In genomic region chrX:142778638-142779037, GRCm38 (mm10) we compare ENCODE assay signal across 10 mouse cellular contexts.
DNase-seq lines count a peak whose midpoint lies in the region; ATAC-seq and TF ChIP-seq lines count a peak whose summit lies in the region.
"Had no signal": no experiment of that assay in that cellular context is flagged by ENCODE, and none has a peak within 500 bp of the region (broad histone marks: within the 10 kb centered on the region; RNA-seq: fewer than 3 reads in every experiment).

No protein-coding gene starts in this region.

- no peaks in the 10 kb centered on the region for H3K27me3 ChIP-seq in heart, embryonic 16.5 days (ENCODE audit: control insufficient read depth, insufficient read depth, low read length)
- H3K27me3 ChIP-seq in lung, embryonic 14.5 days (ENCODE audit: insufficient read depth, low read length), result no peaks in the 10 kb centered on the region
- no peaks in the 10 kb centered on the region for H3K27me3 ChIP-seq in forebrain, postnatal 0 days (ENCODE audit: insufficient read depth, low read length)
- H3K27me3 ChIP-seq: forebrain, embryonic 13.5 days had no signal

- WGBS in heart, embryonic 16.5 days, result 27% methylated on average over 6 of the region's 6 CpGs
- WGBS in lung, embryonic 14.5 days, result 30% methylated on average over 6 of the region's 6 CpGs
- 69% methylated on average over 6 of the region's 6 CpGs for WGBS in forebrain, postnatal 0 days

- peak overlapping the region; percentile 89 for H3K27ac ChIP-seq in heart, embryonic 16.5 days (ENCODE audit: low read length)
- no peak overlapping the region for H3K27ac ChIP-seq in lung, embryonic 14.5 days (ENCODE audit: low read depth)
- H3K27ac ChIP-seq in forebrain, postnatal 0 days (ENCODE audit: low read depth, low read length), result no peak overlapping the region
- H3K27ac ChIP-seq: forebrain, embryonic 13.5 days had no signal

- H3K9me3 ChIP-seq in heart, embryonic 16.5 days (replicated peaks; ENCODE audit: control insufficient read depth, low read length), result no peaks in the 10 kb centered on the region
- H3K9me3 ChIP-seq in lung, embryonic 14.5 days (ENCODE audit: low read depth, low read length), result no peaks in the 10 kb centered on the region
- no peaks in the 10 kb centered on the region for H3K9me3 ChIP-seq in forebrain, postnatal 0 days (ENCODE audit: low read length)
- H3K9me3 ChIP-seq: forebrain, embryonic 13.5 days had no signal

- H3K4me1 ChIP-seq in heart, embryonic 16.5 days (ENCODE audit: control insufficient read depth, insufficient read depth, low read length), result peaks cover 10% of the 10 kb centered on the region
- H3K4me1 ChIP-seq in lung, embryonic 14.5 days (ENCODE audit: insufficient read depth), result no peaks in the 10 kb centered on the region
- peaks cover 4% of the 10 kb centered on the region; the same call in 1 of the 2 replicates for H3K4me1 ChIP-seq in forebrain, postnatal 0 days (ENCODE audit: insufficient read depth)

- ATAC-seq in heart, embryonic 16.5 days (replicated peaks; ENCODE audit: extremely low read depth, insufficient read depth, low FRiP score), result peak; percentile 91
- ATAC-seq in lung, embryonic 14.5 days (ENCODE audit: insufficient read depth), result peak; percentile 74; the same call in 1 of the 2 replicates
- ATAC-seq in forebrain, postnatal 0 days, result no peak
- ATAC-seq: forebrain, embryonic 13.5 days had no signal

- peak; percentile 77 for DNase-seq in 416B (ENCODE audit: low read depth)
- DNase-seq in adrenal gland, postnatal 14 days, result peak; percentile 45
- DNase-seq in lung, embryonic 14.5 days, result peak; percentile 7
- DNase-seq in urinary bladder, adult 2 months (ENCODE audit: low spot score), result no peak
- no peak for DNase-seq in forebrain, postnatal 0 days
- no peak for DNase-seq in urinary bladder, postnatal 4 days (ENCODE audit: low spot score in 2 of 2)
- DNase-seq in embryo, embryonic 9.5 days (ENCODE audit: extremely low spot score), result no peak
- DNase-seq: cerebellum, adult 11-12 months had no signal

- H3K9ac ChIP-seq in heart, embryonic 16.5 days (ENCODE audit: low read length), result no peak overlapping the region
- H3K9ac ChIP-seq in lung, embryonic 14.5 days, result no peak overlapping the region
- no peak overlapping the region for H3K9ac ChIP-seq in forebrain, postnatal 0 days
- H3K9ac ChIP-seq: forebrain, embryonic 13.5 days had no signal

- TF ChIP-seq CTCF in lung, embryonic 14.5 days (IDR thresholded peaks at IDR 0.05; ENCODE audit: low read depth), result no peak
- TF ChIP-seq CTCF in forebrain, postnatal 0 days (IDR thresholded peaks at IDR 0.05; ENCODE audit: low read depth), result no peak

- H3K4me2 ChIP-seq in heart, embryonic 16.5 days (ENCODE audit: low read depth, low read length), result no peak overlapping the region; the same call in 1 of the 2 replicates
- H3K4me2 ChIP-seq in lung, embryonic 14.5 days, result no peak overlapping the region
- no peak overlapping the region for H3K4me2 ChIP-seq in forebrain, postnatal 0 days (ENCODE audit: low read depth)
- H3K4me2 ChIP-seq: forebrain, embryonic 13.5 days had no signal

- H3K4me3 ChIP-seq in heart, embryonic 16.5 days (ENCODE audit: low read length), result no peak overlapping the region
- no peak overlapping the region for H3K4me3 ChIP-seq in lung, embryonic 14.5 days (ENCODE audit: low read depth, low read length)
- no peak overlapping the region for H3K4me3 ChIP-seq in forebrain, postnatal 0 days (ENCODE audit: low read depth, low read length)
- H3K4me3 ChIP-seq: forebrain, embryonic 13.5 days had no signal

- H3K36me3 ChIP-seq in heart, embryonic 16.5 days (ENCODE audit: control insufficient read depth, insufficient read depth), result peaks cover 9% of the 10 kb centered on the region; the same call in 1 of the 2 replicates
- peaks cover 7% of the 10 kb centered on the region for H3K36me3 ChIP-seq in lung, embryonic 14.5 days (ENCODE audit: insufficient read depth)
- H3K36me3 ChIP-seq in forebrain, postnatal 0 days (ENCODE audit: insufficient read depth), result no peaks in the 10 kb centered on the region

Comparison
In these comparisons a context has a peak if more than half of its experiments do, and no peak if none do; other contexts are left out.
1. DNase-seq: peak in 416B (single experiment), adrenal gland, postnatal 14 days (single experiment) and lung, embryonic 14.5 days (single experiment); none in urinary bladder, adult 2 months (single experiment), forebrain, postnatal 0 days (single experiment), urinary bladder, postnatal 4 days (0 of 2) and embryo, embryonic 9.5 days (single experiment).